Mouse (Mus musculus): ENCODE results near the gene Shisa3.

Gene Shisa3

DNA sequence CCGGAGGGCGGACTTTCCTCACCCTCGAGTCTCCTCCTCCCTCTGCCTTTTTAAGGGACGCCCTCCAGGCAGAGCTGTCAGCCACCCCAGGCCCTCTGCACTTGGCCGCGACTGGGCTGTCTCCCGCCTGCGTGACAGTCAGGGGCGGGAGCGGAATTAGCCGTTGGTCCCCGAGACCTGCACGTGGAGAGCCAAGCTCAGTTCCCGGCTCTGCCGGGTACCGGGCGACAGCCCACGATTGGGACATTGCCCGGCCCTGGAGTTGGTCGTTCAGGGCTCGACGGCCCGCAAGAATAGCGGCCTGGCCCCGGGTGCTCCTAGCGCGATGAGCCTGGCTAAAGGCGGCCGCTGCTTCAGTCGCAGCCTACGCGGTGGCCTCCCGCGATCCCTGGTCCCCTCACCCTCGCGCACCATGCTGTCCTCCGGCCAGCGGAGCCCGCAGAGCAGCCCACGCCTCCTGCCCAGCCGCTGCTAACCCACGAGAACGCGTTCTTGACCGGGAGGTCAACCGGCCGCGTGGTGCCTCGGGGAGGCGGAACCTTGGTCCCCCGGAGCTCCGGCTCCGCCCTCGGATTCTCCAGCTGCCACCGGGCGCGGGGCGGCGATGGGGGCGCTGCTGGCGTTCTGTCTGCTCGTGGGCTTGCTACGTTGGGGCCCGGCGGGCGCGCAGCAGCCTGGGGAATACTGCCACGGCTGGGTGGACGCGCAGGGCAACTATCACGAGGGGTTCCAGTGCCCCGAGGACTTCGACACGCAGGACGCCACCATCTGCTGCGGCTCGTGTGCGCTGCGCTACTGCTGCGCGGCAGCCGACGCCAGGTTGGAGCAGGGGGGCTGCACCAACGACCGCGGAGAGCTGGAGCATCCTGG is at the start of gene Shisa3:
Gene Shisa3, plus strand, starts transcription at position 79 of the 870 bp plus-strand sequence.
- DNase-seq = no peak

DNA sequence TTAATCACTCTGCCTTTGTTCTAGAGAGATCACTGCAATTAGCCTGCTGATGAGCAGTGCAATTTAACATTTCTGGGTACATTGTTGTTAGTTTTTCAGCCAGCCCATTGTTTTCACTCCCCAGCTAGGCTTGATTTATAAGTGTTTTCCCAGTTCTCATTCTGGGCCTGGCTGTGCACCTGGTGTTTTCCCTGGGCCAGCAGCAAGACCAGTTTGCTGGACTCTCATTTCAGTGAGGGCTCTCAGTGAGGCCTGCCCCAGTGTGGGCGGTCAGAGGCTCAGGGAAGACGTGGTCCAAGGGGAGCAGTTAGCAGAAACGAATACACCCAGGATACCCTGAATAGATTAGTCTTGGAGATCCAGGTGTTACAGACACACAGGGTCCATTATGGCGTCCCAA is 49.0 kb upstream of the Shisa3 start:
- DNase-seq = no peak

- DNase-seq = no peak
Measured at GRCm38 (mm10) chr5:67559063-67559462, 48.6 kb upstream of the Shisa3 start.

DNA sequence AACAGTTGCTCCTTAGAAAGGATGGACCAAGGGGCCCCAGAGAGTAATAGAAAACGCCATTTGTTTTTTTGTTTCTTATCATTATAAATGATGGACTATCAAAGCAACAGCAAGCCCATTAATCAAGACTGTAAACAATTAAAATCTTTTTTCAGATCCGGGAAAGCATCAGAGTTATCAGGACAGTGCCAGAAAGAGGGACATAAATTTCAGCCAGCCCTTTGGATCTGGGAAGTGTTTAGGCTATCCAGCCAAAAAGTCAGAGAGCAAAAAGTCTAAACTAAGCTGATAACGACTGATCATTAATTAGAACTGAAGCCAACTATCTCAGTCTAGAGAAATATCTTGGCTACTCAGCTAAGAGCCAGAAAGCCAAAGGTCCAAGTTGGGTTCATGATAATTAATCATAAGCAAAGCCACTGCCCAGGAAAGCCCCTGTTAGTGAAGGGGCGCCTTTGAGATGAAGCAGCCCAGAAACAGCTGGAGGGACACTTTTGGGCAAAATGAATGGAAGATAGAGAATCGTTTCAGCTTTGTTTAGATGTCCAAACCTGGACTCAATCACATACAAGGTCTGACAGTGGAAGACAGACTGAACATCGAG is 35.0 kb upstream of the Shisa3 start:
- no peak for DNase-seq

GRCm38 (mm10) chr5:67574039-67574438 is 33.6 kb upstream of the Shisa3 start:
- DNase-seq = no peak

- no peak for DNase-seq
Measured at GRCm38 (mm10) chr5:67575705-67576104, 32.0 kb upstream of the Shisa3 start.

- no peak for DNase-seq
Measured at GRCm38 (mm10) chr5:67579725-67580633, 27.7 kb upstream of the Shisa3 start.

DNA sequence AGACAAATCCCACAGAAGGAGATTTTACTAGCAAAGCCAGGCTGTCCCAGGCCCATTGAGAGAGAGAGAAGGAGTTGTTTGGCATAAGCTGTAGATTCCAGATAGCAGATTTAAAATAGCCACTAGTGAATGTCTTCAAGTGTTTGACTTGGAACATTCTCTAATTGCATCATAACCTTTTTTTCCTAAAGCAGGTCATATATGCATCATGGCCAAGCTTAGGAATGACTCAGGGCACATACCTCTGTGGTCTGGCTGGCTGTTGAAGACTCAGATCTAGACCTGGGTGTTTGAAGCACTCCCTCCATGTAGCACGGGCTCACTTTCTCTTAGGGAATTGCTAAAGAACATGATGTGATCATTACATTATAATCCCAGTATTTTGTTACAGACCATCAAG is 12.6 kb upstream of the Shisa3 start:
- no peak for DNase-seq

DNA sequence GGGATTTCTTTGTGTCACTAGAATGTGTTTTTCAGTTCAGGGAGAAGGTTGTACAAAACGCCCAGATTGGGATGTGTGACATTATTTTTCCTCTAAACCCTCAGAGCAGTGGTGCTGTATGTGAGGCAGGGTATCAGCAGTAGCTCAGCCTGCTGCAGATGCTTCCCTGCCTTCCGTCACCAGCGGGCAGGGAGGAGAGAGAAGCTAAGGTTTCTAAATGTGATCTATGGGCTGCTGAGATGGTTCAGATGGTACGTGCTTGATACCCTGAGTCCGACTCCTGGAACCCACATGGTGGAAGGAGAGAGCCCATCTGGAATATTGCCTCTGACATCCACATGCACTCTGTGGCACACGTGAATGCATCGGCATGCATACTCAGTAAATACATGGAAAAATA is 12.1 kb upstream of the Shisa3 start:
- no peak for DNase-seq

- no peak for DNase-seq
Measured at GRCm38 (mm10) chr5:67599935-67600334, 7.7 kb upstream of the Shisa3 start.

DNA sequence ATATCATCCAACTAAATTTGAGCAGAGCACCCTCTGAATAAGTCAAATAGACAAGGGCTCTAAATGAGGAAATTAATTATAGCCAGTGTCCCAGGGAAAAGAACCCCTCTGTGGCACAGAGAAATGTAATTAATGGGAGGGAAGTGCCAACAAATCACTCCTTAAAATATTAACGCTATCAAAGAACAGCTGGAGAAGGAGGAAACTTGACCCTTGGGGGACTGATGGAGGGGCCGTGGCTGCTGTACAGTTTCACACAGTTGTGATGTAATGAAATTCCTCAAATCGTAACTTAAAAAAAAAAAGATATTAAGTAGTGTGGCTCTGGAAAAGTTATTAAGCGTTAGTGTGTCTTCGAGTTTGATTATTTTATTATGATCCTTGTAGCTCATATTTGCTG is 1.7 kb upstream of the Shisa3 start:
- no peak for DNase-seq

- DNase-seq = no peak
Measured at GRCm38 (mm10) chr5:67606916-67607803, 522 bp upstream of the Shisa3 start.

DNA sequence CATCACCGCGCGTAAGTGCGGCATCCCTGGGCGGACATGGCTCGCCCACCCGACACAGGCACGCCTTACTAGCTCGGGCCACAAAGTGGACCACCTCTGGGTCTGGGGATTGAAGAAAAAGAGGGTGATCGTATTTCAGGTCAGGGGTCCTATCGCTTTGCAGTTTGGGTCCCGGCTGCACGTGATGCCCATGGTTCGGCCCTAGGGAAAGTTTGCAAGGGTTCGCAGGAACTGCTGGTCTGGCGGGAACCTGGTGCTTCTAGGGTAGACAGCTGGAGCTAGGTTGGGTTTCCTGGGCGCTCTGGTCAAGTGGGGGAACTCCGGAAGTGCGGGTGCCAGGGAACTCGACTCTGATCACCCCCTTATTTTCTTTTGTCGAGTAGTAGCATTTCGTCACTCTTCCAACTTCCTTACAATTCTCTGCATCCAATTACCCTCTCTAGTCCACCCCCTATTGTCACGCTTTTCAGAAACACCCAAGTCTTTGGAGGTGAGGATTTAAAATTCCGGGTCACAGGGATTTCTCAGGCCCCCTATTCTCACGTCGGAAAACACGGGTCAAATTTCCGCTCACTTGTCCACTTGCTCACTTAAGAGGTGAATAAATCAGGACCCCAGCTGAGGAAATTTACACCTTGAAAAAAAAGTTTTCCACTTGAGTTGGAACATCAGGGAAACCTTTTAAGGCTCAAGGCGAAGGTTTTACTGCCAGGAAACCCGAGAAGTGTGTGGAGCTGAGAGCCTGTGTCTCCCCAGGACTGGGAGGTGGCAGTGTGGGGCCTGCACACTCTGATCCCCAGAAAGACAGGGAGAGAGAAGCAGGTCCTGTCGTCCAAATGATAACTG is 1.2 kb downstream of the Shisa3 start:
- DNase-seq = no peak

- no peak for DNase-seq
Measured at GRCm38 (mm10) chr5:67609520-67609837, 1.8 kb downstream of the Shisa3 start.

- no peak for DNase-seq
Measured at GRCm38 (mm10) chr5:67621230-67621629, 13.5 kb downstream of the Shisa3 start.

GRCm38 (mm10) chr5:67628180-67628940 is 20.7 kb downstream of the Shisa3 start:
- DNase-seq = no peak

DNA sequence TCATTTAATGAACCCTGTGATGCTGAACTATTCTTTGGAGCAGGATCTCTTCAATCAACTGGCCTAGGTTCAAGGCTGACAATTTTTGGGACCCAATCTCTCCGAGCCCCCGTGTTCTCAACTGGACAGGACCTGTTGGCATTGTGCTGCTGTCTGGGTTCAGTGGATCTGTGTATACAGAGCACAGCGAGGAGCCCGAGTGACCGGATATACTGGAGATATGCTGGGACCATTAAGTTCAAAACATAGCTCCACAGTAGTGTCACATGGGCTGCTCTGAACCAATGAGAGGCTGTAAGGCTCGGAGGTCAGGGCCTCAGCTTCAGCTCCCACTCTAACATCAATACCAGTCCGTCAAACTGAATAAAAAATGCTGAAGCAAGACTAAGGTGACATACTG is 21.8 kb downstream of the Shisa3 start:
- DNase-seq = no peak

DNA sequence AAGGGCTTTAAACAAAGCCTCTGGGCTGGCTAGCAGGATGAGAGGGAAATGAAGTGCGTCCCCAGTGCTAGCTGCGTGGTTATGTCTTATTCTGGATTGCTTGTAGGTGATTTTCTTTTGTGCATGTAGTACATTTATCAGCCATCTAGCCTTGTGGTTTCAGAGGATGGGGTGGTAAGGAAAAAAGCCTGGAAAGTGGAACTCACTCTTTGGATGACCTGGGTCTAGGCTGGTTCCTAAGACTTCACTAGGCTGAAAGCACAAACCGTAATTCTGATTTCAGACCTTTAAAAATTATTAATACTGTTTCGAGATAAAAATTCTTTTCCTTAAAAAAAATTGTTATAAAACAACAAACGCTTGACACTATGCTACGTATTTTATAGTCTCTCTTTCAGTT is 22.2 kb downstream of the Shisa3 start:
- no peak for DNase-seq

- DNase-seq = no peak
Measured at GRCm38 (mm10) chr5:67631261-67631660, 23.6 kb downstream of the Shisa3 start.

- no peak for DNase-seq
Measured at GRCm38 (mm10) chr5:67633138-67633782, 25.6 kb downstream of the Shisa3 start.
